Mouse (Mus musculus) ES-E14 (cell line): ENCODE data around the gene Arpc5. TPM values are rescaled to one million over a fixed set of nuclear protein-coding genes. Genes with fewer than 3 reads are reported as not detected.

Experiments used
- DNase-seq: peaks from one replicate; pipeline ENCODE4 v3.0.0-alpha.2; 2013; ENCODE audit warnings: low read depth, low spot score
- H3K27ac ChIP-seq: 2 replicates; pipeline ENCODE4 v1.5.1; 2012; ENCODE audit warnings: low read depth, mild to moderate bottlenecking, low read length, moderate library complexity, mixed read lengths; ENCODE audit not compliant: poor library complexity, insufficient read depth, severe bottlenecking
- H3K36me3 ChIP-seq: 2 replicates; pipeline ENCODE4 v1.6.1; 2012; ENCODE audit warnings: mild to moderate bottlenecking, low read length, moderate library complexity, mixed read lengths; ENCODE audit not compliant: control insufficient read depth, poor library complexity, insufficient read depth, severe bottlenecking
- H3K4me1 ChIP-seq, 2 experiments: fragments of 150-350 bp in 1 of 2; sonication (generic) in 1 of 2; 2 replicates each; pipeline ENCODE4 v1.6.1; 2012; ENCODE audit warnings: low read length in 2 of 2, mild to moderate bottlenecking in 1 of 2, mixed read lengths in 1 of 2; ENCODE audit not compliant: control insufficient read depth in 2 of 2, insufficient read depth in 2 of 2, poor library complexity in 1 of 2
- H3K4me3 ChIP-seq, 2 experiments: fragments of 150-350 bp in 1 of 2; sonication (generic) in 1 of 2; 2 replicates each; pipeline ENCODE4 v1.5.1; 2012; ENCODE audit warnings: low read length in 2 of 2, low read depth in 1 of 2, mild to moderate bottlenecking in 1 of 2, mixed read lengths in 1 of 2; ENCODE audit not compliant: insufficient read depth in 1 of 2, poor library complexity in 1 of 2, severe bottlenecking in 1 of 2
- H3K9ac ChIP-seq: 2 replicates; pipeline ENCODE4 v1.6.1; 2012; ENCODE audit warnings: low read depth, mild to moderate bottlenecking, low read length, mixed read lengths; ENCODE audit not compliant: poor library complexity, insufficient read depth, severe bottlenecking
- H3K9me3 ChIP-seq: fragments of 150-350 bp; sonication (generic); 2 replicates; pipeline ENCODE4 v1.6.1; 2012; ENCODE audit warnings: low read depth, mild to moderate bottlenecking, low read length; ENCODE audit not compliant: control insufficient read depth, insufficient read depth
- CHD2 ChIP-seq: IDR thresholded peaks from 2 replicates; pipeline ENCODE4 v1.6.1; 2014; ENCODE audit warnings: mild to moderate bottlenecking, low read depth, low read length, inconsistent platforms
- HCFC1 ChIP-seq: IDR thresholded peaks from 2 replicates; pipeline ENCODE4 v1.6.1; 2012; ENCODE audit warnings: low read length, inconsistent platforms, borderline replicate concordance; ENCODE audit not compliant: insufficient read depth
- MAFK ChIP-seq: IDR thresholded peaks from 2 replicates; pipeline ENCODE4 v1.6.1; 2014; ENCODE audit warnings: mild to moderate bottlenecking, low read depth, low read length, inconsistent platforms; ENCODE audit not compliant: insufficient read depth
- ZC3H11A ChIP-seq: IDR thresholded peaks from 2 replicates; pipeline ENCODE4 v1.6.1; 2012; ENCODE audit warnings: low read depth, mild to moderate bottlenecking, inconsistent platforms, low read length, borderline replicate concordance
- ZNF384 ChIP-seq: IDR thresholded peaks from 2 replicates; pipeline ENCODE4 v1.6.1; 2012; ENCODE audit warnings: low read depth, low read length, inconsistent platforms
- in situ Hi-C, 2 experiments: fragments of 600-800 bp; cut with MboI; formaldehyde crosslinking; loops; one replicate each; pipeline ENCODE4 v1.15.1; 2025; ENCODE audit warnings: low sequenced_read_pairs in 2 of 2, inconsistent platforms in 1 of 2; ENCODE audit not compliant: unreplicated experiment in 2 of 2
- total RNA-seq: library from RNA; depleted of rRNA; stranded (reverse); fragments of 300-350 nt; gene quantifications from 2 replicates; pipeline ENCODE4 v1.2.3, GENCODE M21; 2012

Gene Arpc5
- total RNA-seq, 1 experiment = 95.0 TPM

- TF ChIP-seq HCFC1 (no peak), ZNF384 (no peak), CHD2 (no peak), MAFK (no peak), ZC3H11A (no peak)
These were observed 27.0 kb upstream of the Arpc5 start for GRCm38 (mm10) chr1:152739374-152739773.

GRCm38 (mm10) chr1:152743095-152743826 is 23.1 kb upstream of the Arpc5 start:
- TF ChIP-seq ZC3H11A = no peak
- TF ChIP-seq HCFC1 = no peak
- TF ChIP-seq CHD2 = no peak
- TF ChIP-seq ZNF384 = no peak
- TF ChIP-seq MAFK = no peak
- Histone ChIP-seq H3K4me1 (no peaks in the 10 kb centered on the region), H3K9ac (no peak overlapping the region), H3K4me3 (no peak overlapping the region), H3K36me3 (no peaks in the 10 kb centered on the region), H3K9me3 (no peaks in the 10 kb centered on the region), H3K27ac (no peak overlapping the region)
- in situ Hi-C loops = loop anchor here (10.0 to 25.0 kb wide), 2 partner anchors 206 to 218 kb away; no protein-coding TSS in a partner anchor
- no peak for DNase-seq

More at GRCm38 (mm10) chr1:152739374-152739773, 27.0 kb upstream of the Arpc5 start:
- no peak overlapping the region for H3K27ac ChIP-seq
- no peaks in the 10 kb centered on the region for H3K36me3 ChIP-seq
- in situ Hi-C loops = loop anchor here in 1 of 2 experiments (25.0 kb wide), 1 partner anchor 202 kb away; no protein-coding TSS in a partner anchor
- H3K4me3 ChIP-seq = no peak overlapping the region
- no peaks in the 10 kb centered on the region for H3K4me1 ChIP-seq
- no peak overlapping the region for H3K9ac ChIP-seq
- no peaks in the 10 kb centered on the region for H3K9me3 ChIP-seq
- no peak for DNase-seq

- TF ChIP-seq ZC3H11A (peak; percentile 83), ZNF384 (no peak)
- no peaks in the 10 kb centered on the region for H3K36me3 ChIP-seq
- H3K4me1 ChIP-seq = no peaks in the 10 kb centered on the region
- H3K4me3 ChIP-seq = no peak overlapping the region
- H3K9ac ChIP-seq = no peak overlapping the region
- DNase-seq = peak; percentile 75
- H3K27ac ChIP-seq = no peak overlapping the region
- in situ Hi-C loops = loop anchor here (10.0 to 25.0 kb wide), 2 partner anchors 209 to 222 kb away; no protein-coding TSS in a partner anchor
- H3K9me3 ChIP-seq = no peaks in the 10 kb centered on the region
These were observed 19.9 kb upstream of the Arpc5 start for GRCm38 (mm10) chr1:152746426-152746825.

- in situ Hi-C loops = loop anchor here (10.0 to 25.0 kb wide), 2 partner anchors 212 to 224 kb away; no protein-coding TSS in a partner anchor
- Histone ChIP-seq H3K4me3 (no peak overlapping the region), H3K36me3 (no peaks in the 10 kb centered on the region), H3K4me1 (no peaks in the 10 kb centered on the region), H3K9ac (no peak overlapping the region), H3K27ac (no peak overlapping the region), H3K9me3 (no peaks in the 10 kb centered on the region)
- DNase-seq = no peak
- TF ChIP-seq HCFC1 (no peak), CHD2 (no peak), ZNF384 (no peak)
These were observed 17.1 kb upstream of the Arpc5 start for GRCm38 (mm10) chr1:152749276-152749675.
